Mouse (Mus musculus) lung, adult 2 months (tissue): ENCODE data around the gene Tmc5.

Experiments used
- CTCF ChIP-seq: fragments of 200-500 bp; IDR thresholded peaks from 2 replicates; pipeline ENCODE4 v1.5.1; 2011; ENCODE audit warnings: mild to moderate bottlenecking, low read length, control low read depth; ENCODE audit not compliant: insufficient read depth
- POLR2A ChIP-seq: fragments of 200-500 bp; IDR thresholded peaks from 2 replicates; pipeline ENCODE4 v1.6.1; 2011; ENCODE audit warnings: low read depth, mild to moderate bottlenecking, control low read depth, low read length, borderline replicate concordance; ENCODE audit errors: extremely low read depth

GRCm38 (mm10) chr7:118676826-118677225 is 79.7 kb downstream of the Tmc5 start:
- no peak for TF ChIP-seq CTCF
- TF ChIP-seq POLR2A, result no peak
